In the genomic region with DNA sequence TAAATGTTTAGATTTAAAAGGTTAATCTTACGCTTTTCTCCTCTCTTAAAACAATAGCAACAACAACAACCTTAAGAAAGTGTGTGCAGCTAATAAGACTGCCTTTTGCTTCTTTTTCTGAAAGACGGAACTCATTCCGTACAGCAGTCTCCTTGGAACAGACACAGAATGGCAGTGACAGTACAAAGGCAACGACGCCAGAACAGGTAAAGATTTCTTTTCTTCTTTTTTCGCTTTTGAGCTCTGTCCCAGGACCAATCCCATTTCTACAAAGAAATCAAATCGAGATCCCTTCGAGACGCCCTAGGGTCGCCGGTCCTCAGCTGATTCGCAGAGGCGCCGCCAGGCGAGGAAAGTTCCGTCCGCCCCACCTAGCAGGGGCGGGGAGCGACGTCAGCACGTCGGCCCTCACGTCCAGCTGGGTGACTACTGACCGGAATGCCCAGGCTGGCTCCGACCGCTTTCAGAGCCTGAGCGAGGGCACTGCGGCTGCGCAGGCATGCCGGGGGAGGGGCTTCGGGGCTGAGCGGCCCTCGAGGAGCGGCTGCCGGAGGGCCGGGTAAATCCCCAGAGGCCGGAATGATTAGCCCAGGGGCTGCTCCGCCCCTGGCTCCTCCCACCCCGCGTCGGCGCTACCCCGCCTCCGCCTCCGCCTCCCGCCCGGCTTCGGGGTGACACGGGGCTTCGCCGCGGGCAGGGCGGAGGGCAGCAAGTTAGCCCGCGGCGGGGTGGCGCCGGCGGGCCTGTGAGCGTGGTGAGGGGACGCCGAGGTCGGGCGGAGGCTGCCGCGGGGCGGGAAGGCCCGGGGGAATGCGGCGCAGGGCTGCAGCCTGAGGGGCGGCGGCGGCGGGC, we compare ENCODE assay signal across 8 mouse cellular contexts. TPM values are rescaled to one million over a fixed set of nuclear protein-coding genes. Genes with fewer than 3 reads are reported as not detected.
DNase-seq lines count a peak whose midpoint lies in the region; ATAC-seq and TF ChIP-seq lines count a peak whose summit lies in the region.

A gene (plus strand): TSS at position 668 of the 852 bp plus-strand sequence.

- peaks cover 5% of the 10 kb centered on the region for H3K4me1 ChIP-seq in bone marrow macrophage, adult 2 months (ENCODE audit: control insufficient read depth, insufficient read depth, low read length)
- no peaks in the 10 kb centered on the region for H3K4me1 ChIP-seq in embryonic fibroblast, embryonic 13.5 days (ENCODE audit: control insufficient read depth, insufficient read depth, low read length)
- H3K4me1 ChIP-seq in kidney, embryonic 14.5 days (ENCODE audit: control insufficient read depth, insufficient read depth, low read length) = peaks cover 8% of the 10 kb centered on the region; the same call in 1 of the 2 replicates
- peaks cover 8% of the 10 kb centered on the region for H3K4me1 ChIP-seq in limb, embryonic 15.5 days

- DNase-seq in A20 (ENCODE audit: low read depth, low spot score) = peak; percentile 99
- DNase-seq in heart, adult 9 months (ENCODE audit: low spot score in 2 of 2) = peak; percentile 99
- DNase-seq in monocyte, adult 2 months (ENCODE audit: low read depth in 1 of 2, low spot score in 2 of 2) = peak; percentile 97 to 99
- DNase-seq in spleen, postnatal 36 days (ENCODE audit: low spot score in 2 of 2) = peak; percentile 99 to 100

- ATAC-seq in kidney, embryonic 14.5 days (ENCODE audit: low FRiP score, low TSS enrichment) = peak; percentile 99
- peak; percentile 99 for ATAC-seq in limb, embryonic 15.5 days (ENCODE audit: insufficient number of reproducible peaks, low FRiP score, low TSS enrichment, low read depth)

- peak within 1 kb of the TSS; percentile 97 for H3K4me3 ChIP-seq in bone marrow macrophage, adult 2 months (ENCODE audit: insufficient read depth, low read length)
- peak within 1 kb of the TSS; percentile 91 for H3K4me3 ChIP-seq in embryonic fibroblast, embryonic 13.5 days (ENCODE audit: insufficient read depth, low read length)
- H3K4me3 ChIP-seq in kidney, embryonic 14.5 days (ENCODE audit: low read length) = peak within 1 kb of the TSS; percentile 87
- peak within 1 kb of the TSS; percentile 95 for H3K4me3 ChIP-seq in limb, embryonic 15.5 days

- peak within 1 kb of the TSS; percentile 53 for H3K27ac ChIP-seq in bone marrow macrophage, adult 2 months (ENCODE audit: insufficient read depth, low read depth, low read length)
- H3K27ac ChIP-seq in embryonic fibroblast, embryonic 13.5 days (ENCODE audit: insufficient read depth, low read length) = peak within 1 kb of the TSS; percentile 91
- H3K27ac ChIP-seq in kidney, embryonic 14.5 days (ENCODE audit: low read depth, low read length) = peak within 1 kb of the TSS; percentile 94
- peak within 1 kb of the TSS; percentile 97 for H3K27ac ChIP-seq in limb, embryonic 15.5 days

- no peak for TF ChIP-seq CTCF in bone marrow macrophage, adult 2 months (IDR thresholded peaks at IDR 0.05; ENCODE audit: low read depth, low read length)
- no peak for TF ChIP-seq CTCF in embryonic fibroblast, embryonic 13.5 days (IDR thresholded peaks at IDR 0.05; ENCODE audit: borderline replicate concordance, insufficient read depth, low read length)

- H3K4me2 ChIP-seq in kidney, embryonic 14.5 days (replicated peaks; ENCODE audit: low read depth, low read length) = peak within 1 kb of the TSS; percentile 63
- H3K4me2 ChIP-seq in limb, embryonic 15.5 days = peak within 1 kb of the TSS; percentile 51

- TF ChIP-seq POLR2A in bone marrow macrophage, adult 2 months (IDR thresholded peaks at IDR 0.05; ENCODE audit: borderline replicate concordance, low read depth, low read length) = no peak
- TF ChIP-seq POLR2A in embryonic fibroblast, embryonic 13.5 days (IDR thresholded peaks at IDR 0.05; ENCODE audit: low read depth, low read length) = peak; percentile 98

- no peaks in the 10 kb centered on the region for H3K36me3 ChIP-seq in kidney, embryonic 14.5 days (ENCODE audit: control insufficient read depth, insufficient read depth, low read length)
- H3K36me3 ChIP-seq in limb, embryonic 15.5 days = no peaks in the 10 kb centered on the region

- WGBS in kidney, embryonic 14.5 days = under 1% methylated on average over 71 of the region's 74 CpGs
- under 1% methylated on average over 73 of the region's 74 CpGs for WGBS in limb, embryonic 15.5 days

- no peaks in the 10 kb centered on the region for H3K9me3 ChIP-seq in kidney, embryonic 14.5 days (ENCODE audit: control insufficient read depth, low read length)
- no peaks in the 10 kb centered on the region for H3K9me3 ChIP-seq in limb, embryonic 15.5 days

- peak within 1 kb of the TSS; percentile 89 for H3K9ac ChIP-seq in kidney, embryonic 14.5 days (ENCODE audit: low read depth, low read length)
- H3K9ac ChIP-seq in limb, embryonic 15.5 days = peak within 1 kb of the TSS; percentile 90

- no peaks in the 10 kb centered on the region for H3K27me3 ChIP-seq in kidney, embryonic 14.5 days (ENCODE audit: control insufficient read depth, insufficient read depth, low read length)
- H3K27me3 ChIP-seq in limb, embryonic 15.5 days = no peaks in the 10 kb centered on the region

RNA-seq across cellular contexts. Expression of the gene that starts here (rescaled TPM):
- 9.1 TPM in 2 replicates for polyA plus RNA-seq in bone marrow macrophage, adult 2 months (2012; ENCODE audit: insufficient read depth, insufficient read length, missing spikeins)
- polyA plus RNA-seq in embryonic fibroblast, embryonic 13.5 days (2011; ENCODE audit: insufficient read length, low read depth, missing spikeins) = 45.0 and 55.1 TPM in 2 replicates
- 10.7 and 13.1 TPM in 2 replicates for polyA plus RNA-seq in kidney, embryonic 14.5 days (2014; fragmentation: Nextera tagmentation; extraction: Ambion mirVana)
- polyA plus RNA-seq in limb, embryonic 15.5 days (2015; fragmentation: Nextera tagmentation; extraction: Ambion mirVana) = 5.7 and 6.5 TPM in 2 replicates

Comparison
In these comparisons a context has a peak if more than half of its experiments do, and no peak if none do; other contexts are left out.
1. Peak in every context shown above with its lines: DNase-seq, ATAC-seq, H3K4me3 ChIP-seq and H3K27ac ChIP-seq.